Mouse (Mus musculus) left cerebral cortex, postnatal 25 days (tissue): ENCODE measurements at regions not wholly inside any gene's neighbourhood (a gene's known extent, or its start where the extent isn't known, plus 50 kb on each side); places are given as distances from the start of the nearest gene placed in this dataset.
"Not testable (repeated sequence)": the region's sequence is repeated elsewhere in the genome, so short reads cannot be mapped to it uniquely, and the experiment has no call there.

Experiments
- DNase-seq, 2 experiments: peaks; one replicate each; pipeline ENCODE4 v3.0.0; 2022; ENCODE audit warnings: low spot score in 2 of 2, mixed read lengths in 1 of 2
- intact Hi-C: fragments of 180-260 bp; cut with DNase I; formaldehyde crosslinking; loops from one replicate; pipeline ENCODE4 v1.15.1; 2025

DNA sequence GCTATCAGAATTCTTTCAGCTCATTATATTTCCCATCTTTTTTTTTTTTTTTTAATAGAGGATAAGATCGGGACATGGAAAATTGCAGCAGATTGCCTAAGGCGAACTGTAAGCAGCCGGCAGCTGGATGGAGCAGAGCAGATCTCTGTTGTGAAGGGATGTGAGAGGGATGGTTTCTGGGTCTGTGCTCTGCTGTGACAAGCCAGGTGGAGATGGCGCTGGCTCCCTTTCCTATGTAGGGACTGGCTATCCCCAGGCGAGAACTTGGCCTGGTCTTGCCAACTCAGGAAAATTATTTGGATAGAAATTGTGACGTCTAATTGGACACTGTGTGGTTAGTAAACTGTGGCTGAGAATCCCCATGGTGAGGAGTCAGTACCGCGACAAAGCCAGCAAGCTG is 161.3 kb upstream of the Npvf start:
- intact Hi-C loops = no loop called here
- no peak for DNase-seq

DNA sequence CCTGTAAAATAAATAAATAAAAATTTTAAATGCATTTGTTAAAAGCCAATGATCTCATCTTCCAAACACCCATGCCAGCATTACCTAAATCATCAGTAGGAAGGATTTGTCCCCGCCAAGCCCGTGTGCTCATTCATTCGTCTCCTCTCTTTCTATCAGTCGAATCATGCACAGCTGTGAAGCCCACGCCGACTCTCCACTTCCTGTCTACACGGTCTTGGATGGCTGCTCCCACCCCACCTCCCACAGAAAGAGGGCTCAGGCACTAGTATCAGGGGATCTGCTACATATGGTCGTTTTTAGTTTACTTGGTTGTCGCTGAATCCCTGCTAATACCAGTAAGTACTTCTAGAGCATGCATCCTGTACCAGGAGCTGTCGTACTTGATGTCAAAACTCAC is 163.2 kb upstream of the Npvf start:
- intact Hi-C loops = no loop called here

DNA sequence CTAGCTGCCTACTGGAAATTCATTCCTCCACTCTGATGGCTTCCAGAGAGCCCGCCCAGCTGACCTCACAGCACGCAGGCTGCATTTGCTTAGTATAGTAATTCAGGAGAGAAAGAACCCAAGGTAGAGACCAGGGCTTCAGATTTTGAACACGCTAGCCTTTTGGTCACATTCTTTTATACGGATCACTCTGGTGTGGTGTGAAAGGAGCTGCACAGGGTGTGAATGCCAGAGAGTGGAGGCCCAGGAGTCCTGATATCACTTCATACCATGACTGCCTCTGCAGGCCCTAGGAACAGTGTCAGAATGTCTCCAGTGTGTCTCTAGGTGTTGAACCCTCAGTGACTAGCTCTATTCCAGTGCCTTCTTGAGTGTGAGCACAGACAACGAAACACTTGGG is 164.2 kb upstream of the Npvf start:
- DNase-seq = no peak
- intact Hi-C loops = no loop called here

More for the DNA sequence above, 163.2 kb upstream of the Npvf start:
- no peak for DNase-seq

DNA sequence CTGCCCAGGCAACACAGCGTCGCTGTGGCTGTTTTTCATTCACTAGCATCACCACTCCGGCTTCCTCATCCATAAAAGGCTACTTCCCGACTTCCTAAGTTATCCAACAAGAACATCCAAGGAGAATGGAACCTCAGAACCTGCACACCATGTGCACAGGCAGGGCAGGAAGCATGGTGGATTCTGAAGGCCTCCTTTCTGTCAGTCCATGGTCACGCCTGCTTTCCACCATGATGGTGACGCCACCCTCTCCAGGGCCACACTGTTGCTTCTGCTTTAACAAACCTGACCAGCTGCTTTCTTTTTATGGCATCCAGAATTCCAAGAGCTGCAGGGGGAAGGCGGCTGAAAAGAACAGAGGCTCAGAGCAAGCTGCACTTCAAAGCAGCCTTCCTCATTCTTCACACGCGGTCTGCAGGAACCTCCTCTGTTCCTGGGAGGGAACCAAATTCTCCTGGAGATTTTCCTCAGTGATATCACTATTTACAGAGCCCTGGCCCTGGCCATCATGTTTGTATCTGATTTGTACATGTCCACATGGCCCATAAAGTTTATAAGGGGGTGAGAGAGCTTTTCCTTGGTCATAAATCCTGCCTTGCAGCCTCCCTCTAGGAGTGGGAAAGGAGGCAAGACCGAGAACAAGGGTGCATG is 164.8 kb upstream of the Npvf start:
- peak in 1 of 2 experiments; percentile 7 for DNase-seq
- intact Hi-C loops = no loop called here

DNA sequence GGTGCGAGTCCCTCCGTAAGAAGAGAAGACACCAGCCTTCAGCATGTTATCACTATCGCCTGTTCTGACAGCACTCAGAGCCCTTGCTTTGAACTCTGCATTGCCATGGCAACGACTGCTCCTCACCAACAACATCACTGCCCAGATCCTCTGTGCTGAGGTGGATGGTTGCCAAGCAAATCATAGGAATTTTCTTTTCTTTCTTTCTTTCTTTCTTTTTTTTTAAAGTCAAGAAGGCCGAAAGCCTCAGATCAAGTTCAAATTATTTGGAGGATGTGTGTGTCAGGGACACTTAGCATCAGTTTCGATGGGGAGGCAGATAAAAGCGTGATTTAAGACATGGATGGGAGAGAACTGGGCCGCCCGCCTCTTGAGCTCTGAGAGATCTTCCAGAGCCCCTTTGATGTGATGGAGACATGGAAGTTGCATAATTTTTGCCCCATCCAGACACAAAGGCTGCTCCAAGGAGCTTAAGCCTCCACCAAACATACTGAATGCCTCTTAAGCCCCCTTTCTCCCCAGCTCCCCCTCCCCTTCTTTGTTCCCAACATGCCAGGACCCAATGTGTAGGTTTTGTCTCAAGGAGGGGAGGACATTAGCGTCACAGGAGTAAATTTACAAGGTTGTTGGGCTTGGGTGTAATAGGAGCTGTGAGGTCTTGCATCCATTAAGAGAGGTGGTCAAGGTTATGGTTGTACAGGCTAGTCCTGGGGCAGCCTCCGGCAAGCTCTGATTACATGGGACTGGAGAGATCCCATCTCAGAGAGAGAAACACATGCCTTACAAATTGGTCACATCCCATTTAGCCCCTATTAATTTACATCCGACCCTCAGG is 167.4 kb upstream of the Npvf start:
- no peak for DNase-seq
- intact Hi-C loops = no loop called here

DNA sequence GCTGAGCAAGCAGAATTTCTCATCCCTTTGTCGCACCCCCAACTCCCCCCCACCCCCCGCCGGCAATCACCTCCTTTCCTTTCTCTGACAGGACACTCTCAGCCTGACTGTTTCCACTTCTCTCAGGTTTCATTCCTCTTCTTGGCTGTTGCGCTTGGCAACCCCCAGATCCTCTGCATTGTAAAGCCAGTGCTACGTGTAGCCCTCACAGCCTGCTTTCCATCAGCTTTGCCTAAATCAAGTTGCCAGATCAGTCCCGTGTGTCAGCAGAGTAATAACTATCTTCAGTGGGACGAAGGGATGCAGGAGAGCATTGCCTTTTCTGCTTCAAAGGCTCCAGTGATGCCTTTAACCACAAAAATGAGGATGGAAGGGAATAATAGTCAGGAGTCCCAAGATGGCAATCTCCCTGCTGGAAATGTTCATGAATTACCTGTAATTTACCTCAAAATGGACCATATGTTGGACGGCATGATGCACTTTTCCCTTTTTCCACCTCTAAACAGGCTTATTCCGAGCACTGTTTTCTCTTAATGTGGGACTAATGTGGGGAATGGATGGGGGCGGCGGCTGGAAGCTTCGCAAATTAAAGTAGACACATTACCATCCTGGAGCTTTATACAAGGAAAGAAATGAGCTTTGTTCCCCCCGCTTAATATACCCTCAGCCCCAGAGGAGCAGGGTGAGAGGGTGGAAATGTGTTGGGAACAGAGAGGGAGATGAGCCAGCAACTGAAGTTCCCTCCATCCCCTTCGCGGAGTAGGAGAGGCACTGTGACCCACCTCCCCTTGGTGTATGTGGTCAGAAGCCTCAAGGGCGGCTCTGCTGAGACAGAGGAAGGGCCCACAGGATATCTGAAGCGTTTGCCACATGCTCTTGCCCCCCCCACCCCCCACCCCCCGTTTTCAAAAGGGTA is 168.3 kb upstream of the Npvf start:
- DNase-seq = no peak

DNA sequence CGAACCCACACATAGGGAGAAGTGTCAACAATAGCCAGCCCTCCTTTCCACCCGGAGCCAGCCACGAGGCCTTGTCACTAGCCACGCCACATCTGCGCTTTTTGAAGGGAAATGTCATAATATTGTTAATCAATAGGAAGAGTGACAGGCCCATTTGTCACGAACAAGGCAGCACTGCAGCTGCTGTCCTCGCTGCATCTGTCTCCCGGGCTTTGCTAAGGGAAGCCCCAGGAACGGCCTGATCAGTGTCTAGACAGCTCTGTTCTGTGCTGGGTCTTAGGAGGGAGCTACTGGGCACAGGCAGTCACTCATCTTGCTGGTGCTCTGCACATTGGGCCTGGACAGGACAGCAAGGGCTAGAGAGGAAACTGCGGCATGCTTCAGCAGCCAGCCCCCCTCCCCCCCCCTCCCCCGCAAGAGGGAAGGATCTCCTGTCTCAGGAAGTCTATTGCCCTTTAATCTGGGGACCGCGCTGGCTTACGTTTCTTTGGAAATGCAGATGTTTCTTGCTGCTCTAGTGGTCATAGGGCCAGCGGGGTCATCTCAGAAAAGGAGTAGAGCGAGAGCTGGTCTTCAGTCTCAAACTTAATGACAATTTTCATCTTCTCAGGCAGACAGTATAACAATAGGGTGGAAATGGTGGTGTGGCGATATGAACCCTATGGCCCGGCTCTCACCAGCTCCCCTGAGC is 169.1 kb upstream of the Npvf start:
- DNase-seq = no peak
- intact Hi-C loops = no loop called here

More for the DNA sequence above, 168.3 kb upstream of the Npvf start:
- intact Hi-C loops = no loop called here

DNA sequence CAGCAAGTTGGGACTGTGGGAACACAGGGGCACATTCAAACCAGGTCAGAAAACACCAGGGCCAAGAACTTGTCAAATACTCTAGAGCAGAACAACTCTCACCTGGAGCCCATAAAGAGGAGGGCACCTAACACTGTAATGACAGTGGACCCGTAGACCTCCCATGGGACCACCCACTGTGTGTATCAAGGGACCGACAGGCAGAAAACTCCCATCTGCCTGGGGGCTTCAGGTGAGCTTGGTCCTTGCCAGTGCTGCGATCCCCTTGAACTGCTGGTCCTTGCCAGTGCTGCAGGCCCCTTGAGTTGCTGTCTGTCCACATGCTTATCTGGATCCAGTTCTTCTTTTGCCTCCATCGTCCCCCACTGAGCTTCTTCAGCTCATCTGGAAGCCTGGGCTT is 170.2 kb upstream of the Npvf start:
- intact Hi-C loops = no loop called here

DNA sequence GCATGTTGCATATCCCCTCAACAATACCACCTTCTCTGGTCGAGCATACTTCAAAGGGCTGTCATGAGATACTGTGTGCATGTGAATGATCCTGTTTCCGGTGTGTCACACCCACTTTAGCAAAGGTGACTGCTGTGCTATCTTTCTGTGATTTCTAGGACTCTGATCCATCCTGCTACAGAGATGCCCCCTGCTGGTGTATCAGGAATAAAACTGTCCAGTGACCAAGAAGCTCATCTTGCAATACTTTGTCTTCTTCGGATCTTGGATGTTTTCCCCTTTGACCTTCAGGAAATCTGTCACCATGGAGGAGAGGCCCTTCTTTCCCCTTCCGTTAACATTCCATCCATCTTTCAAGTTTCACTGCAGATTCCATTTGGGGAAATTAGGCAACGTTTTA is 177.5 kb upstream of the Npvf start:
- intact Hi-C loops = no loop called here
- DNase-seq = no peak

More for the DNA sequence above, 170.2 kb upstream of the Npvf start:
- no peak for DNase-seq

DNA sequence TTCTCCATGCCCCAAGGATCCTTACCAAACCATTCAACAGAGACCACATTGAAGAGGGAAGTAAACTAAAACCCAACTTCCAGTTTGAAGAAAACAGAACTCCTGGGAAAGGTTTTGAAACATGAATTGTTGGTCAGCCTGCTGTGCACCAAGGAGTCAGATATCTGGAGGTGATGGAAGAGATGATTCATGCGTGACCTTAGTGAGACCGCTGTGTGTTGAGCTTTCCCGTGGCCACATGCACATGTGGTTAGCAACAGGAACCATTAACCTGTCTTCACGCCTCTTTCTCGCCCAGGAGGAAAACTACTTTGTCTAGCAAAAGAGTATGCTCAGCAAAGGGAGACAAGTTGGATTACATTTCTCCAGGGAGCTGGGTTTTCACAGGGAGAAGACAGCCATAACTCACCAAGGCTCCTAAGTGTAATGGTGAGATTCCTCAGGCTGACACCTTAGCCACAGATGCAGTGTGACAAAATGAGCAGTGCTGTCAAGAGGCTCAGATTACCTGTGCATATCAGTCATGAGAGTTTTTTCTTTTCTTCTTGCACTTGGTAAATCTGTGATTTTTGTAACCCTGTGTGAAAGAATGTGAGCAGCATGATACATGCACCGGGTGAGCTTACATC is 181.9 kb upstream of the Npvf start:
- intact Hi-C loops = no loop called here
- no peak for DNase-seq

DNA sequence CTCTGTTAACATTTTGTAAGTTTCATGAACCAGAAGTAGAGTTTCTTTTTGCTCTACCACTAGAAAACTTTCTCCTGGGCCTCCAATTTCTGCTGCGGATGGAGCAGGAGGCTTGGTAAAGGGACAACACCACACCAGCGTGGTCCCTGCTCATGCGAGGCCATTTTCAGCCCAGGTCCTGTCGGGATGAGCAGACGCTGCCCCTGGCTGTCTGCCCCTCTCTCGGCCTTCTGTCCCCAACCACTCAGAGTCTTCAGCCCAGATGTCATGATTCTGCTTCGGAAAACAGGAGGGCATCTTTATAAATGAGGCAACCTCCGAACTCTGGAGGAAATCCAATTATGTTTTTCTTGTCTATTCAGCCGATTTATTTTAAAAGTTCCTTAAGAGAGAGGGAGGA is 186.6 kb upstream of the Npvf start:
- no peak for DNase-seq
- intact Hi-C loops = no loop called here

DNA sequence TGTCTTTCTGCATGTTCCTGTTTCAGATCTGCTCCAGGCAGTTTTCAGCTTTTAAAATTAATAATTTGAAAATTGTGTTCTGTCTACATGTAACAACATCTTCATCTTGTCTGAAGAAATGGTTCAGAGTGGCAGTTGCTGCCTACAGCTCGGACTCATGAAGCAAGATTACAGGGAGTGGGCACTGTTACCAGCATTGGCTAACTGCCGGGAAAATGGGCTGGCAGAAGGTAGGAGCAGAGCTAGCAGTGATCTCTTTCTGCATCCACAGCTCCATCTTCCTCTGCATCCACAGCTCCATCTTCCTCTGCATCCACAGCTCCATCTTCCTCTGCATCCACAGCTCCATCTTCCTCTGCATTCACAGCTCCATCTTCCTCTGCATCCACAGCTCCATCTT is 191.0 kb upstream of the Npvf start:
- DNase-seq, intact Hi-C loops: not testable (repeated sequence)

DNA sequence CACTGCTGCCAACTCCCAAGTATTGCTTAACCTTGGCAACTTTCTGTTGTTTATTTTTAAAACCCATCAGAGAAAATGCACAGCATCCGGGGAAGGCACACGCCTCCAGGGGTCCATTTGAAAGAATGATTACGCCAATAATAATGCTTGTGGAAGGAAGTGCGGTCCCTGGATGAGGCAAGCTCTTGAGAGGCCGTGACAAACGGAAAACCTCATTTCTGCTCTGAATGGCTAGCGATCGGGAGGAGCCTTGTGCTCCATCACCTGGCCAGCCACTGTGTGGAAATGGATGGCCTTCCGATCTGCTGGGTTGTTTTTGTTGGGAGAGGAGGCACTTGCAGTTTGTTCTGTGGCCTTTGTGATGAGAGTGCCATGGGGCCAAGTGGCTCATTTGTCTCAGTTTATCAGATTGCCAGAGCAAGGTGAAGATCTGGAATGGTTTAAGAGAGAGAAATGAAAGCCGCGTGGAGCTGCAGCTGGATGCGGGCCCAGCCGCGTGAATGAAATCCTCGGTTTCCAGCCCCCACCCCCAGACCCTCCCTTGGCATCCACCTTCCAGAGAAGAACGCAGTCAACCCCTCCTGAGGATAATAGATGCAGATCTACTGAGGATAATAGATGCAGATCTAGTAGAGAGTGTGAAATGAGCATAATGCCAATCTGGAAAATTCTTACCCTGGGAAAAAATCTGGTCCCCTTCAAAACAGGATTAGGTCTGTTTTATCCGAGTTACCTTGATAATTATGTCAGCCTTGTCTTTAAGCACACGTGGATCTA is 192.7 kb upstream of the Npvf start:
- intact Hi-C loops = no loop called here
- no peak for DNase-seq

DNA sequence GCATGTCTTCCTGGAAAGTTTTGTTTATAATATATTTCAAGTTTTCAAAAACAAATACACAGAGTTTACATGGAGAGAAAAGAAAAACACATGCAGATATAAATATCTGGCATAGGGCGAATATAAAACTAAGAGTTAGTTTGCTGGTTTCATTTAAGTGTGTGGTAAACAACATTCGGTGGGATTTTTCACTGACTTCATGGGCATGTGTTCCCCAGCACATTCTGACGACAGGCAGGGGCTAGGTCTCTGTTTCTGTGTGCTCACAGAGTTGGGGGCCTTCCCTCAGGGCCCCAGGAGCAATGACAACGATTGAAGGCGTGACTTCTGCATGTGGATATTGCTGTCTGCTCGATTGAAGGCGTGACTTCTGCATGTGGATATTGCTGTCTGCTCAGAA is 193.3 kb upstream of the Npvf start:
- no peak for DNase-seq
- intact Hi-C loops = no loop called here

DNA sequence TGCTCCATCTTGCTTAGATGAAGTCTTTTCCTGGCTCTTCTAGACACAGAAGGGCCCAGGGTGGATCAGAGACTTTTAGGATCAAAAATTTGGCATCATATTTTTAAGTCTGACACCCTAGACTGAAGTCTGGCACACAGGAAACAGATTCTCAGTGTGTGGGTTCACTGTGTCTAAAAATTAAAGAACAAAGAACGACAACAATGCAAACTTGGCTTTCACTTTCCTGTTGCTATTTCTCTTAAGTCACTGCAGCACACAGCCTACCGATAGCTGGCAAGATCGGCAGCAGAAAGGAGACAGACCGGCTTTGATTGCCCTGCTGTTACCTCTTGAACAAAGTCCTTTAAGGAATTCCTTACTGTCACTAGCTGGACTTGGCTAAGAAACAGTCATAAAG is 204.9 kb upstream of the Npvf start:
- intact Hi-C loops = no loop called here
- DNase-seq = no peak

DNA sequence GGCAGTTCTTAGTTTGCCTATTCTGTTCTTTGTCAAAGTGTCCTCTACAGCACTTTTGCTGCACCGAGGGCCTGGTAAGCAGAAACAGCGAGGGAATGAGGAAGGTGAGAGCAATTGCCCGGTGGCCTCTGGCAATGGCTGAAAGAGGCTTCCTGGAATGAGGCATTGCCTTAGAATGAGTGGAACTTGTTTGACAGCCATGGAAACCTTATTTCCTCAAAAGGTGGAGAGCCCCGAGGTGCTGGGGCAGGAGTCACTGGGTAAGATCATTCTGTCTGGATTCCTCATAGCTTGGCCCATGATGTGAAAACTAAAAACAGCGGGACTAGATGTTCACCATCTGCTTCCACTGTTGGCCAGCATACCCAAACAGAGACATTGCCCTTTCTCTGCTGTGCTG is 223.8 kb upstream of the Npvf start:
- no peak for DNase-seq
- intact Hi-C loops = no loop called here

DNA sequence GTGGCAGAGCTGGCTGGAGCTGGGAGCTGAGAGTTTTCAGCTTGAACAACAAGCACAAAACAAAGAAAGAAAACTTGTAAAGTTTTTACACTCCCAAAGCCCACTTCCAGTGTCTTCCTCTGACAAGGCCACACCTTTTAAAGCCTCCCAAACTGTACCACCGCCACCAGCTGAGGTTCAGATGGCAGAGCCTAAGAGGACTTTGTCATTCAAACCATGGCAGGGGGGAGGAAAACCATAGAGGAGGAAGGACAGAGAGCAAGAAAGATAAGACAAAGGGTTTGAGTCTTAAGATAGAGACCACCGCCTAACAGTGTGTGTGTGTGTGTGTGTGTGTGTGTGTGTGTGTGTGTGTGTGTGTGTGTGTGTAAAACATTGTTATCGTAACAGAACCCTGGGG is 228.1 kb upstream of the Npvf start:
- DNase-seq = no peak
- intact Hi-C loops = no loop called here

DNA sequence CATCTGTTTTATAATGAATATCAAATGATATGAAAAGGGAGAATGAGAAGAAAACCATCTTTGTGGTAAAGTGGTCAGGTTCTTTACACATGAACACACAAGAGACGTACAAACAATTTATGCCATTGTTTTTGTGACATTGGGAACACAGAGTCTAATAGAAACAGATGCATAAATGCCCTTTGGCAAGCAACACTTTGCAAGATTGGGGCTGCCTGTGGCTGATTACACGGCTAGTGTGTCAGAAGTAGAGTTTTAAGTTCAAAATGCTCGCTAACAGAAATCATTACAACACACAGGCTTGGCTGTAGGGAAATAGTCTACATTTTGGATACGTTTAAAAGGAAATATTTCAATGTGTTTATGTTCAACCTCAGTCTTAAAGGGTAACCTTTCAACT is 228.5 kb upstream of the Npvf start:
- intact Hi-C loops = no loop called here
- DNase-seq = no peak

DNA sequence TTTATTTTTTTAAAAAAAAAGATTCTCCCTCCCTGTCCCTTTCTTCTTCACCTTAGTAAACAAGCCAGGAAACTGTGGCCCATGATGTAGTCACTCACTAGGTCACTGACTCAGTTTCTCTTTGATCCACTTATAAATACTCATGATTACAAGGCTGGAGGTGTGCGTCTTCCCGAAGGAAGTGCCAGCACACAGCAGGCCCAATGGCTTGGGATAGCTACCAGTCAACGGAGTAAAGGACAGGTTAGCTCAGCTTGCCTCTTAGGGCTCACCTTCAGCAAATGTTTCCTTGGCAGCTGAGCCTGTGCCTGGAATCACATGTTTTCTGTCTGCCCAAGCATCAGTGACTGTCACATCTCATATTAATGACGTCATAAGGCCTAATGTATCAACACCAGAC is 230.8 kb upstream of the Npvf start:
- intact Hi-C loops = no loop called here

More for the DNA sequence above, 230.8 kb upstream of the Npvf start:
- no peak for DNase-seq
